Mouse (Mus musculus) testis, adult 2 months (tissue): ENCODE data around the gene Dnase2b.

Source experiments
- CTCF ChIP-seq: fragments of 200-500 bp; IDR thresholded peaks from 2 replicates; pipeline ENCODE4 v1.5.1; 2012; ENCODE audit warnings: low read depth, mild to moderate bottlenecking, inconsistent platforms, low read length, moderate library complexity; ENCODE audit not compliant: control insufficient read depth, insufficient read depth, insufficient replicate concordance
- POLR2A ChIP-seq: fragments of 200-500 bp; IDR thresholded peaks from 2 replicates; pipeline ENCODE4 v1.6.1; 2012; ENCODE audit warnings: low read depth, mild to moderate bottlenecking, inconsistent platforms, low read length, moderate library complexity; ENCODE audit not compliant: control insufficient read depth

GRCm38 (mm10) chr3:146604647-146605046, 10.7 kb downstream of the Dnase2b start:
- TF ChIP-seq CTCF: no peak
- no peak for TF ChIP-seq POLR2A
